ENCODE assay signal across 46 mouse cellular contexts in the genomic region with DNA sequence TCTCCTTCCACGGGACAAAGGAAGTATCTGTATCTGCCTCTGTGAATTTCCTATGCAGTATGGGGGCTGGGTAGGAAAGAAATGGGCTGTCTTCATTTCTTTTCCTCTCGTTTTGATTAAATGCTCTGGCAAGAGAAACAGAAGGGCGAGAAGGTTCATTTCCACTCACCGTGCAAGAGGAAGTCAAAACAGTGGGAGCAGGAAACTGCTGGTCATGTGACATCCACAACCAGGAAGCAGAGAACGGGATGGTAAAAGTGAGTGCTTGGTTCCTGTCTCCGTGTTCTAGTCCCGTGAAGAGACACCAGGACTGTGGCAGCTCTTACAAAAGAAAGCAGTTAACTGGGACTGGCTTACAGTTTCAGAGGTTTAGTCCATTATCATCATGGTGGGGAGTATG. TPM values are rescaled to one million over a fixed set of nuclear protein-coding genes. Genes with fewer than 3 reads are reported as not detected.
"Had no signal": no experiment of that assay in that cellular context is flagged by ENCODE, and none has a peak within 500 bp of the region (broad histone marks: within the 10 kb centered on the region; RNA-seq: fewer than 3 reads in every experiment).

No protein-coding gene starts in this region.

- H3K9ac ChIP-seq: limb, embryonic 12.5 days; limb, embryonic 13.5 days; limb, embryonic 15.5 days; liver, embryonic 12.5 days; liver, embryonic 13.5 days; liver, embryonic 14.5 days; liver, embryonic 15.5 days; liver, postnatal 0 days; lung, embryonic 14.5 days; lung, embryonic 15.5 days; midbrain, embryonic 12.5 days; midbrain, embryonic 13.5 days; midbrain, embryonic 15.5 days had no signal

- H3K27ac ChIP-seq: left cerebral cortex, adult 2 months; limb, embryonic 10.5 days; limb, embryonic 12.5 days; limb, embryonic 13.5 days; limb, embryonic 15.5 days; liver, embryonic 12.5 days; liver, embryonic 13.5 days; liver, embryonic 14.5 days; liver, embryonic 15.5 days; lung, embryonic 15.5 days; macrophage; midbrain, embryonic 10.5 days; midbrain, embryonic 12.5 days; midbrain, embryonic 13.5 days; midbrain, embryonic 15.5 days had no signal

- H3K9me3 ChIP-seq: limb, embryonic 10.5 days; limb, embryonic 12.5 days; limb, embryonic 13.5 days; limb, embryonic 15.5 days; liver, embryonic 12.5 days; liver, embryonic 13.5 days; liver, embryonic 15.5 days; lung, embryonic 15.5 days; midbrain, embryonic 10.5 days; midbrain, embryonic 12.5 days; midbrain, embryonic 13.5 days; midbrain, embryonic 15.5 days had no signal

- DNase-seq: left cerebral cortex, postnatal 4 days; liver; liver, embryonic 13.5 days; liver, postnatal 0 days; lung, adult 18-20 months; lung, adult 2 months; lung, embryonic 14.5 days; lung, postnatal 10 days; lung, postnatal 14 days; lung, postnatal 36 days; lung, postnatal 4 days; midbrain, embryonic 14.5 days had no signal

- H3K4me2 ChIP-seq: limb, embryonic 12.5 days; limb, embryonic 13.5 days; limb, embryonic 15.5 days; liver, embryonic 11.5 days; liver, embryonic 12.5 days; liver, embryonic 13.5 days; liver, embryonic 15.5 days; lung, embryonic 14.5 days; lung, embryonic 15.5 days; midbrain, embryonic 11.5 days; midbrain, embryonic 12.5 days; midbrain, embryonic 13.5 days; midbrain, embryonic 15.5 days had no signal

- H3K27me3 ChIP-seq: limb, embryonic 12.5 days; limb, embryonic 13.5 days; limb, embryonic 15.5 days; liver, embryonic 12.5 days; liver, embryonic 13.5 days; liver, embryonic 15.5 days; lung, embryonic 15.5 days; midbrain, embryonic 12.5 days; midbrain, embryonic 13.5 days; midbrain, embryonic 15.5 days had no signal

- H3K4me3 ChIP-seq: left cerebral cortex, adult 2 months; limb, embryonic 10.5 days; limb, embryonic 12.5 days; limb, embryonic 13.5 days; limb, embryonic 15.5 days; liver, embryonic 12.5 days; liver, embryonic 13.5 days; liver, embryonic 15.5 days; lung, embryonic 15.5 days; megakaryocyte, embryonic 14.5 days; midbrain, embryonic 10.5 days; midbrain, embryonic 12.5 days; midbrain, embryonic 13.5 days; midbrain, embryonic 15.5 days; myocyte had no signal

- H3K36me3 ChIP-seq: limb, embryonic 10.5 days; limb, embryonic 12.5 days; limb, embryonic 13.5 days; limb, embryonic 15.5 days; liver, embryonic 12.5 days; liver, embryonic 13.5 days; liver, embryonic 15.5 days; lung, embryonic 15.5 days; midbrain, embryonic 10.5 days; midbrain, embryonic 12.5 days; midbrain, embryonic 13.5 days; midbrain, embryonic 15.5 days had no signal

- H3K4me1 ChIP-seq: limb, embryonic 10.5 days; limb, embryonic 12.5 days; limb, embryonic 13.5 days; limb, embryonic 15.5 days; liver, embryonic 12.5 days; liver, embryonic 13.5 days; liver, embryonic 15.5 days; lung, embryonic 15.5 days; megakaryocyte, embryonic 14.5 days; midbrain, embryonic 12.5 days; midbrain, embryonic 13.5 days; midbrain, embryonic 15.5 days had no signal

RNA-seq across cellular contexts. Expression of gene Krt9, which starts 11.3 kb away (rescaled TPM):
- total RNA-seq: liver, adult 2 months; megakaryocyte progenitor cell, adult 5-6 weeks; megakaryocyte-erythroid progenitor cell, adult 5-6 weeks; midbrain, postnatal 0 days; monocyte, adult 5-6 weeks had no signal
- polyA plus RNA-seq: limb, embryonic 10.5 days; limb, embryonic 12.5 days; limb, embryonic 13.5 days; liver, adult 2 months; liver, embryonic 11.5 days; liver, embryonic 12.5 days; liver, embryonic 13.5 days; liver, embryonic 14.5 days; liver, embryonic 15.5 days; liver, embryonic 16.5 days; liver, postnatal 0 days; lung, adult 2 months; lung, embryonic 14.5 days; lung, embryonic 15.5 days; lung, embryonic 16.5 days; lung, postnatal 0 days; macrophage; midbrain, embryonic 10.5 days; midbrain, embryonic 11.5 days; midbrain, embryonic 12.5 days; midbrain, embryonic 13.5 days; midbrain, embryonic 14.5 days; midbrain, embryonic 15.5 days; midbrain, embryonic 16.5 days; midbrain, postnatal 0 days; myocyte; neural tube, embryonic 11.5 days had no signal

RNA-seq across cellular contexts. Expression of gene Krt14, which starts 25.6 kb away (rescaled TPM):
- total RNA-seq: left cerebral cortex, adult 2 months; left cerebral cortex, adult 8-10 months; left cerebral cortex, postnatal 10 days; left cerebral cortex, postnatal 14 days; left cerebral cortex, postnatal 25 days; left cerebral cortex, postnatal 36 days; liver, adult 2 months; megakaryocyte progenitor cell, adult 5-6 weeks; megakaryocyte, adult 5-6 weeks; megakaryocyte-erythroid progenitor cell, adult 5-6 weeks; monocyte, adult 5-6 weeks had no signal
- polyA plus RNA-seq: liver, adult 2 months; lung, embryonic 14.5 days; macrophage; midbrain, embryonic 14.5 days had no signal

RNA-seq across cellular contexts. Expression of gene Krt19, which starts 33.3 kb away (rescaled TPM):
- total RNA-seq: left cerebral cortex, adult 2 months; left cerebral cortex, adult 8-10 months; left cerebral cortex, postnatal 25 days; left cerebral cortex, postnatal 36 days; megakaryocyte progenitor cell, adult 5-6 weeks; megakaryocyte, adult 5-6 weeks; megakaryocyte-erythroid progenitor cell, adult 5-6 weeks; monocyte, adult 5-6 weeks had no signal
- polyA plus RNA-seq: macrophage had no signal

RNA-seq across cellular contexts. Expression of gene Krt15, which starts 46.0 kb away (rescaled TPM):
- total RNA-seq: left cerebral cortex, adult 2 months; left cerebral cortex, adult 8-10 months; left cerebral cortex, postnatal 10 days; left cerebral cortex, postnatal 14 days; left cerebral cortex, postnatal 25 days; left cerebral cortex, postnatal 36 days; left cerebral cortex, postnatal 4 days; liver, adult 2 months; megakaryocyte progenitor cell, adult 5-6 weeks; megakaryocyte, adult 5-6 weeks; megakaryocyte-erythroid progenitor cell, adult 5-6 weeks; monocyte, adult 5-6 weeks had no signal
- polyA plus RNA-seq: liver, adult 2 months; macrophage; midbrain, embryonic 14.5 days had no signal
